Mouse (Mus musculus): Measurements from ENCODE around the gene Cd151. TPM values are rescaled to one million over a fixed set of nuclear protein-coding genes. Genes with fewer than 3 reads are reported as not detected.

Gene Cd151
- polyA plus RNA-seq, 1 experiment from 2014 or later = 23.0 TPM

DNA sequence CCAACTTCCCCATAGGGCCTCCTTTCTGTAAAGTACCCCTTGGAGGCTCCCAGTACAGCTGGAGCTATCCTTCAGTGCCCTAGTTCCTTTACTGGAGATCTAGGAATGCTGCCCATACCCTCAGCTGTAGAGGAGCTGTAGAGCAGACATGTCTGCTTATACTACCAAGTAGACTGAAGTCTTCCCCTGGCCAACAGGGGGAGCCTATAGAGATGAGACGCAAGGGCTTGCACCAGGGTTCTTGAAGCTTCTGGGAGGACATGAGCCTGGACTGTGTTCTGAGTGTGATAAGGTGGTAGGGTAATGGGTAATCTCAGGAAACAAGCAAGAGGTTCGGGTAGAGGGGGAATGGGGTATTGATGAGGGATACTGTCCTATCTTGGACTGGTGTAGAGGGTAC, 24.0 kb downstream of the Cd151 start:
- H3K9ac ChIP-seq (ENCODE audit: low read depth, low read length) = no peak overlapping the region
- no peak overlapping the region for H3K4me2 ChIP-seq (ENCODE audit: low read length)
- peaks cover 5% of the 10 kb centered on the region; the same call in 1 of the 2 replicates for H3K36me3 ChIP-seq (ENCODE audit: control insufficient read depth, insufficient read depth, low read length)
- H3K27ac ChIP-seq (ENCODE audit: low read depth, low read length) = no peak overlapping the region
- 88% methylated on average over 2 of the region's 2 CpGs for WGBS
- ATAC-seq = no peak
- H3K4me1 ChIP-seq (ENCODE audit: control insufficient read depth, insufficient read depth, low read depth, low read length) = peaks cover 3% of the 10 kb centered on the region; the same call in 1 of the 2 replicates
- no peaks in the 10 kb centered on the region for H3K27me3 ChIP-seq (replicated peaks; ENCODE audit: control insufficient read depth, insufficient read depth, low read length)
- no peaks in the 10 kb centered on the region for H3K9me3 ChIP-seq (ENCODE audit: control insufficient read depth, low read length)
- H3K4me3 ChIP-seq (ENCODE audit: low read length) = no peak overlapping the region

DNA sequence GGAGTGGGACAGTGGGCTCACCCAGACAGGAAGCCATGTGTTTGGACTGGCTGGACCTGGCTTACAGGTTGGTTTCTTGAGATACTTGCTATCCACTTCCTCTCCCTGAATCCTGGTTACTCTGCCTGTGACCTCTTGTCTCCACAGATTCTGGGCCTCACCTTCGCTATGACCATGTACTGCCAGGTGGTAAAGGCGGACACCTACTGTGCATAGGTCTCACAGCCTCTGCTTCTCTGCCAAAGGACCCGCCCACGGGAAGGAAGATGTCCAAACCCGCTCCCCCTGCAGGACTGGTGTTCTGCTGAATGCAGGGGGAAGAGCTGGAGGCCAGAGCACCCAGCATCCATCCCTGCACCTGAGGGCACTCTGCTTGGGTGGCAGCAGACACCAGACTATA, 25.5 kb downstream of the Cd151 start:
- H3K4me3 ChIP-seq (ENCODE audit: low read length) = no peak overlapping the region
- WGBS = 89% methylated on average over 5 of the region's 5 CpGs
- no peaks in the 10 kb centered on the region for H3K4me1 ChIP-seq (ENCODE audit: control insufficient read depth, insufficient read depth, low read depth, low read length)
- ATAC-seq = no peak
- no peaks in the 10 kb centered on the region for H3K9me3 ChIP-seq (ENCODE audit: control insufficient read depth, low read length)
- no peak overlapping the region for H3K9ac ChIP-seq (ENCODE audit: low read depth, low read length)
- no peak overlapping the region for H3K4me2 ChIP-seq (ENCODE audit: low read length)
- H3K27ac ChIP-seq (ENCODE audit: low read depth, low read length) = no peak overlapping the region
- H3K36me3 ChIP-seq (ENCODE audit: control insufficient read depth, insufficient read depth, low read length) = peaks cover 5% of the 10 kb centered on the region; the same call in 1 of the 2 replicates
- no peaks in the 10 kb centered on the region for H3K27me3 ChIP-seq (replicated peaks; ENCODE audit: control insufficient read depth, insufficient read depth, low read length)

DNA sequence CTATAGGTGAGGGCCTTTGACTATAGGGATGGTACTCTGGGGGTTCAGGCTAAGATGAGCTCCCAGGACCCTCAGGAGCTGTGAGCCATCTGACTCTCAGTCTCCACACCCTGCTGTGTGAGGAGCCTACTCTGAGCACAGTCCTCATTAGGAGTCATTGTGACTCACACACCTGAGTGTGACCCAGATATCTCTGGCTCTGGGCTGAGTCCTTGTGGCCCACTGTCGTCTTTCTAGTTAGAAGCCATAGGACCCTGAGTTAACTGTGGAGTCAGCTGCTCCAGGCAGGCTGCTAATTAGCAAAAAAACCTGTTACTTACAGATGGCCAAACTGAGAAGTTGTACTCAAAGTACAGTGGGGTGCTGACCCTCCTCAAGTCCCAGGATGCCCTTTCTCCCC, 26.5 kb downstream of the Cd151 start:
- no peak for ATAC-seq
- H3K27me3 ChIP-seq (replicated peaks; ENCODE audit: control insufficient read depth, insufficient read depth, low read length) = no peaks in the 10 kb centered on the region
- no peak overlapping the region for H3K27ac ChIP-seq (ENCODE audit: low read depth, low read length)
- H3K9ac ChIP-seq (ENCODE audit: low read depth, low read length) = no peak overlapping the region
- no peaks in the 10 kb centered on the region for H3K9me3 ChIP-seq (ENCODE audit: control insufficient read depth, low read length)
- 89% methylated on average over 1 of the region's 1 CpGs for WGBS
- H3K4me3 ChIP-seq (ENCODE audit: low read length) = no peak overlapping the region
- no peaks in the 10 kb centered on the region for H3K4me1 ChIP-seq (ENCODE audit: control insufficient read depth, insufficient read depth, low read depth, low read length)
- no peak overlapping the region for H3K4me2 ChIP-seq (ENCODE audit: low read length)
- peaks cover 5% of the 10 kb centered on the region; the same call in 1 of the 2 replicates for H3K36me3 ChIP-seq (ENCODE audit: control insufficient read depth, insufficient read depth, low read length)

DNA sequence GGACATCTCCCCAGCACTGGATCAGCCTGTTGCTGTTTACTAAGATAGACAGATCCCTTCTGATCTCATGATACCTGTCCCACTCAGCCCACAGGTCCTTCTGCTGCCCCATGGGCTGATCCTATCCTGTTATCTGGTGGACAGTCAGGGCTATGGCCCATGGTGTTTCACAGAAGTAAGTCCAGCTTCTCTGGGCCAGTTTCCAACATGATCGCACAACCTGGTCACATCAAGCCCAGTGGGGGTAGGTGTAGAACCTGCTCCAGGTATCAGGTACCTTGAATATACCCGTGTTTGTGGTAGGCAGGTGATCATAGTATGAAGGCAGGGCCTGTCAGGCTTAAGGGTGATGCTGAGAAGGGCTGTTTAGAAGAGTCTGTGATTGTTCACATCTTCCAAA, 28.2 kb downstream of the Cd151 start:
- H3K4me3 ChIP-seq (ENCODE audit: low read length) = no peak overlapping the region
- no peak overlapping the region for H3K27ac ChIP-seq (ENCODE audit: low read depth, low read length)
- ATAC-seq = no peak
- H3K4me2 ChIP-seq (ENCODE audit: low read length) = no peak overlapping the region
- H3K27me3 ChIP-seq (replicated peaks; ENCODE audit: control insufficient read depth, insufficient read depth, low read length) = no peaks in the 10 kb centered on the region
- H3K36me3 ChIP-seq (ENCODE audit: control insufficient read depth, insufficient read depth, low read length) = peaks cover 5% of the 10 kb centered on the region; the same call in 1 of the 2 replicates
- no peak overlapping the region for H3K9ac ChIP-seq (ENCODE audit: low read depth, low read length)
- WGBS = 81% methylated on average over 2 of the region's 2 CpGs
- no peaks in the 10 kb centered on the region for H3K4me1 ChIP-seq (ENCODE audit: control insufficient read depth, insufficient read depth, low read depth, low read length)
- H3K9me3 ChIP-seq (ENCODE audit: control insufficient read depth, low read length) = no peaks in the 10 kb centered on the region

DNA sequence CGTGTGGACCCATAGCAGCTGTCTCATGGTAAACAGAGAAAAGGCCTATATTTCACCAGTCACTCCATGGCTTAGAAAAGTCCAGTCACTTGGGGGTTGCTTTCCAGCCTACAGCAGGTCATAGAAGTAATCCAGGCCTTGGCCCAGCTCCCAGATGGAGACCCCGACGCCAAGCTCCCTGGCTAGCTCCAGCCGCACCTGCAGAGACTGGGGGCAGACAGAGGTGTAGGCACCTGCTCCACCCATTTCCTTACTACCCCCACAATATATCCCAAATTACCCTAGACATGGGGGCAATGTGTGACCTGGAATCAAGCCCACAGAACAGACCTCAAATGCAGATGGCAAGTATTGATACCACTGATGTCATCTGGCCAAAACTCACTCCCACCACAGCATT, 28.7 kb downstream of the Cd151 start:
- WGBS = 85% methylated on average over 4 of the region's 4 CpGs
- Histone ChIP-seq H3K27ac (ENCODE audit: low read depth, low read length) (no peak overlapping the region), H3K27me3 (replicated peaks; ENCODE audit: control insufficient read depth, insufficient read depth, low read length) (no peaks in the 10 kb centered on the region), H3K4me1 (ENCODE audit: control insufficient read depth, insufficient read depth, low read depth, low read length) (no peaks in the 10 kb centered on the region), H3K9me3 (ENCODE audit: control insufficient read depth, low read length) (no peaks in the 10 kb centered on the region), H3K4me2 (ENCODE audit: low read length) (no peak overlapping the region), H3K4me3 (ENCODE audit: low read length) (no peak overlapping the region), H3K36me3 (ENCODE audit: control insufficient read depth, insufficient read depth, low read length) (peaks cover 5% of the 10 kb centered on the region; the same call in 1 of the 2 replicates), H3K9ac (ENCODE audit: low read depth, low read length) (no peak overlapping the region)
- ATAC-seq = no peak

DNA sequence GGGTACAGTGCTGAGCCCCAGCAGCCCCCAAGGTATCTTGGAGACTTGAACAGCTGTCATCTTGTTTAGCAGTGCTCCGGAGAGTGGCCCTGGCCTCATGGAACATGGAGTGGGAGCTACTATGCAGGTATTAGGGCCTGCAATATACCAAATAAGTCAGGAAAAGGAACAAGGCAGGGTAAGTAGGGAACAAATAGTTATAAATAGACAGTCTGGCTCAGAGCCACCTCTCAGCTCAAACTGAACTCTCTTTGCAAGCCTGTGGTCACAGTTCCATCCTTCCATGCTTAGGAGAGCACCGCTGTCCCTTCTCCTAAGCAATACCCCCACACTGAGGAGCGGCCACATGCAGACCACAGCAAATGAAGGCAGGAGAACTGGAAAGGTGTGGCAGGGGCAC, 30.4 kb downstream of the Cd151 start:
- no peaks in the 10 kb centered on the region for H3K27me3 ChIP-seq (replicated peaks; ENCODE audit: control insufficient read depth, insufficient read depth, low read length)
- H3K27ac ChIP-seq (ENCODE audit: low read depth, low read length) = no peak overlapping the region
- H3K4me3 ChIP-seq (ENCODE audit: low read length) = no peak overlapping the region
- WGBS = 94% methylated on average over 3 of the region's 3 CpGs
- ATAC-seq = no peak
- no peak overlapping the region for H3K4me2 ChIP-seq (ENCODE audit: low read length)
- no peaks in the 10 kb centered on the region for H3K4me1 ChIP-seq (ENCODE audit: control insufficient read depth, insufficient read depth, low read depth, low read length)
- peaks cover 6% of the 10 kb centered on the region; the same call in 1 of the 2 replicates for H3K36me3 ChIP-seq (ENCODE audit: control insufficient read depth, insufficient read depth, low read length)
- no peak overlapping the region for H3K9ac ChIP-seq (ENCODE audit: low read depth, low read length)
- H3K9me3 ChIP-seq (ENCODE audit: control insufficient read depth, low read length) = no peaks in the 10 kb centered on the region

DNA sequence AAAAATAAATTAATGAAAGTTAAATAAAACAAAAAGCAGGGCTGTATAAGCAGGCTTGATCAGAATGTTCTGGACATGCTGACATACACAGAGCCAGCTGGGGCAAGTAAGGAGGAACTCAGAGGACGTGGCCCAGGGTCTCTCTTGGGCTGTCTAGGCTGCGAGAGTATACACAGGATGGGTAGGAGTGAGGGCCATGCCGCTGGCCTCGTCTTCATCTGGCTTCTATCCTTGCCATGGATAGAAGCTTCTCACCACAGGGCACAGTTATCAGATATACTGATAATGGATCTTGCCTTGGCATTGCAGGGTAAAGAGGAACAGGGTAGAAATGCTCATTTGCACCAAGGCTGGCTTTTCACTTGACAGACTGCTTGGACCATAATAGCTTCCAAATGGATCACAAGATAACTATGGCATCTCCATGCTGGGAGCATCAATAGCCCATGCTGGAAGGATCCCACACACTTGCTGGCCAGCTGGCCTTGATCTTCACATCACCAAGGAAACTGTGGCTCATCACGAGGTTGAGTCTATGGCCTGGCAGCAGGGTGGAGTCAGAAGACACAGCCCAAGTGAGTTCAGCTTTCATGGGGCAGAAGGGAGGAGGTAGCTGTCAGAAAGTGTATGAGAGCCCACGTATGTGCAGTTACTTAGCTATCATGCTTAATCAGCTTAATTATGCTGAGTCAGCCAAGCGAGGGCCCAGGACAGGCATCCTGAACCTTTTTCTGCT, 34.8 kb downstream of the Cd151 start:
- ATAC-seq = no peak
- H3K4me2 ChIP-seq (ENCODE audit: low read length) = no peak overlapping the region
- H3K27ac ChIP-seq (ENCODE audit: low read depth, low read length) = no peak overlapping the region
- H3K36me3 ChIP-seq (ENCODE audit: control insufficient read depth, insufficient read depth, low read length) = 0 out of 2 replicates have a peak, but pooled peaks cover 3% of the 10 kb centered on the region
- H3K9me3 ChIP-seq (ENCODE audit: control insufficient read depth, low read length) = no peaks in the 10 kb centered on the region
- H3K4me3 ChIP-seq (ENCODE audit: low read length) = no peak overlapping the region
- no peak overlapping the region for H3K9ac ChIP-seq (ENCODE audit: low read depth, low read length)
- H3K27me3 ChIP-seq (replicated peaks; ENCODE audit: control insufficient read depth, insufficient read depth, low read length) = no peaks in the 10 kb centered on the region
- H3K4me1 ChIP-seq (ENCODE audit: control insufficient read depth, insufficient read depth, low read depth, low read length) = no peaks in the 10 kb centered on the region
- 87% methylated on average over 7 of the region's 7 CpGs for WGBS

DNA sequence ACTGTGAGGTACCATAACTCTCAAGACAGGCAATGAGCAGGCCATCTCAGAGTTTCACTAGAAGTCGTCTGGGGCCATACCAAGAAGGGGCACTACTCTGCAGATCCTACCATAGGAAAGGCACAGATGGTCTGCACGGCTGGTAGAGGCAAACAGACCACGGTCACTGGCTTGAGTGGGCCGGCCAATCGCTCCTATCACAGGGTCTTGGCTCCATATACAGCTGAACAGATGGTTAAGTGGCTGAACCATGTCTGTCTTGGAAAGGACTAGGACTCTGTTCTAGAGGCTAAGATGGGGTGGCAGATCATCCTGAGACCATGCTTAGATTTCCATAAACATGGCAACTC, 35.3 kb downstream of the Cd151 start:
- ATAC-seq = no peak
- Histone ChIP-seq H3K4me1 (ENCODE audit: control insufficient read depth, insufficient read depth, low read depth, low read length) (no peaks in the 10 kb centered on the region), H3K4me3 (ENCODE audit: low read length) (no peak overlapping the region), H3K36me3 (ENCODE audit: control insufficient read depth, insufficient read depth, low read length) (0 out of 2 replicates have a peak, but pooled peaks cover 3% of the 10 kb centered on the region), H3K4me2 (ENCODE audit: low read length) (no peak overlapping the region), H3K27me3 (replicated peaks; ENCODE audit: control insufficient read depth, insufficient read depth, low read length) (no peaks in the 10 kb centered on the region), H3K9ac (ENCODE audit: low read depth, low read length) (no peak overlapping the region), H3K9me3 (ENCODE audit: control insufficient read depth, low read length) (no peaks in the 10 kb centered on the region), H3K27ac (ENCODE audit: low read depth, low read length) (no peak overlapping the region)
- WGBS = 89% methylated on average over 5 of the region's 5 CpGs

DNA sequence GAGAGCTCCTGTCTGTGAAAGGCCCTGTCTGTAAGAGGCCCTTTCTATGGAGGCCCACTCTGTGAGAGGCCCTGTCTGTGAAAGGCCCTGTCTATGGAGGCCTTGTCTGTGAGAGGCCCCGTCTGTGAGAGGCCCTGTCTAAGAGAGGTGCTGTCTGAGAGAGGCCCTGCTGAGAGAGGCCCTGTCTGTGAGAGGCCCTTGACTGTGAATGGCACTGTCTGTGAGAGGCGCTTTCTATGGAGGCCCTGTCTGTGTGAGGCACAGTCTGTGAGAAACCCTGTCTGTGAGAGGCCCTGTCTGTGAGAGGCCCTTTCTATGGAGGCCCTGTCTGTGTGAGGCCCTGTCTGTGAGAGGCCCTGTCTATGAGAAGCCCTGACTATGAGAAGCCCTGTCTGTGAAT, 39.1 kb downstream of the Cd151 start:
- no peak overlapping the region for H3K4me3 ChIP-seq (ENCODE audit: low read length)
- ATAC-seq = no peak
- 66% methylated on average over 2 of the region's 2 CpGs for WGBS
- H3K4me1 ChIP-seq (ENCODE audit: control insufficient read depth, insufficient read depth, low read depth, low read length) = no peaks in the 10 kb centered on the region
- no peak overlapping the region for H3K27ac ChIP-seq (ENCODE audit: low read depth, low read length)
- no peaks in the 10 kb centered on the region for H3K9me3 ChIP-seq (ENCODE audit: control insufficient read depth, low read length)
- H3K36me3 ChIP-seq (ENCODE audit: control insufficient read depth, insufficient read depth, low read length) = 0 out of 2 replicates have a peak, but pooled peaks cover 5% of the 10 kb centered on the region
- no peaks in the 10 kb centered on the region for H3K27me3 ChIP-seq (replicated peaks; ENCODE audit: control insufficient read depth, insufficient read depth, low read length)
- H3K4me2 ChIP-seq (ENCODE audit: low read length) = no peak overlapping the region
- H3K9ac ChIP-seq (ENCODE audit: low read depth, low read length) = no peak overlapping the region
